Mouse (Mus musculus): ENCODE results near the gene Dcaf5.
A peak's percentile ranks its signal among the peaks of the same experiment; 100 is the strongest.

The Dcaf5 gene

DNA sequence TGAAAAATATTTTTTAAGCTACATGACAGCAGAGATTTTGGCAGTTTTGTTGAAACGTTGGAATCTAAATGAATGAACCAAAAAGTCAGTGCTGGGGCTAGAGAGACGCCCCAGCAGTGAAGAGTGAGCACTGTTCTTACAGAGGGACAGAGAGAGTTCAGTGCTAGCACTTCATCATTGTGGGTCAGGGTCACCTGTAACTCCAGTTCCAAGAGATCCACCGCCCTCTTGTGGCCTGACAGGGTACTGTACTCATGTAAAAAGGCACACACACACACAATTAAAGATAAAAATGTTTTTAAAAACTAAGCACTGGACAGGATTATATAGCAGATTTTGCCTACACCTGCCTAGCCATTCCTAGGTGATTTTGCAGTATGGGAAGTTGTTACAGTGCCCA is 29.8 kb downstream of the Dcaf5 start:
- DNase-seq: peak; percentile 65

DNA sequence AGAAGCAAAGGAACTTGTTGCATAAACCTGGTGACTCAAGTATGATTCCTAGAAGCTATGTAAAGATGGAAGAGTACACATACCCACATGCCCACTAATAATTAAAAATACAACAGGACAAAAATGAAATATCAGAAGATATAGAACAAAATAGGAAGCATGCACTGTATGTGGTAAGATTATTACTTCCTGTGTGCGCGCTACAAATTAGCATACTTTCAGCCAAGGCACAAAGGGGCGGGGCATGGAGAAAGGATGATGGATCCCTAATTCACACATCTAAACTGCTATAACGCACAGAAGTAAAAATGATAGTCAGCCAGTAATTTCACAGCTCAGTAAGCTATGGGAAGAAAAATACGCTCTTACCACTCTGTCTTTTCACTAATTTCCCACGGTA is 32.3 kb downstream of the Dcaf5 start:
- no peak for DNase-seq

DNA sequence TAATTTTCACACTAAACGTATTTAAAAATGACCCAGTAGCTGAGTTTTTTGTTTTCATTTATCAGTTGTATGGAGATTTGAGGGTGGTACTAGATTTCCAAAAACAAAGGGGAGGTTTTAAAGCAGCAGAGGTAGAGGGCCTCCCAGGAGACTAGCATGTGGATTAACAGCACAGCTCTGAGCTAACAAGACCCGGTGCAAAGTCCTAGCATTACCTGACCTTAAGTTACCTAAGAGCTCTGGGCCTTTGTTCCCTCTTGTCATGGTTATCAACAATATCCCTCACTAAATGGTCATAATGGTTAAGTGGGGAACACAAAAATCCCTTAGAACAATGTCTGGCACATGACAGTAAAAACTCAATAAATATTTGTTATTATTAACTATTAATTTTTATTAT is 37.3 kb downstream of the Dcaf5 start:
- no peak for DNase-seq

DNA sequence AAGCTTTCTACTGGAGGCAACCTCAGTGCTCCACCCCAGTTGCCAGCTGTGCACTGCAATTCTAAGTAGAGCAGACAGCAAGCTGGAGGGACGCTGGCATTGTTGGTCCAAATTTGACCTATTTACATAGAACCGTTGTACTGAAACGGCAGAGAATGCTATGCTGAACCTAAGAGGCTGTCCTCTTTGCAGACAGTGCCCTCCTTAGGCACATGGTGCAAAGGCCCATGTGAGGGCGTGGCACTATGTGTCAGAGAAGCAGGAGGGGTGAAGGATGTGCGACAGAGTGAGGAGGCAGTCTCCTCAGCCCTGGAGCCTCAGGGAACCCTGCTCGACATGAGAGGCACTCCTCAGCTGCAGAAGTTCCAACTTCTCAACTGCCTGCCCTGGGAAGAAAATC is 40.0 kb downstream of the Dcaf5 start:
- DNase-seq: no peak

DNA sequence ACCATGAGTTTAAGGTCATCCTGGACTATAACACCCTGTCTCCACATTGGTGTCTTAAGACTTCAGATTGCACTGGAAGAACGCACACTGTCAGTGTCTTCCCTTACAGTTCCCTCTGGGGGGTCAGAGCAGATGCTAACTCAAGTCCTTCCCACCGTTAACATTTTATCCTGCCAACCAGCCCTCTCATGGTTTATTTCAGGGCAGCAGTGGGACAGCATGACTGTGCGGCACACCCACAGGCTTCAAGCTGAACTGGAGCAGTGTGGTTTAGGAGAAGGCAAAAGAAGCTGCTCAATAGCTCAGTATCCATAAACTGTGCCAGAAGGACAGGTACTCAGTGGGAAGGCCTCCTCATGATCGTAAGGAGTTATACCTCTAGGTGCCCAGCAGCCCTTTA is 41.1 kb downstream of the Dcaf5 start:
- DNase-seq: no peak

DNA sequence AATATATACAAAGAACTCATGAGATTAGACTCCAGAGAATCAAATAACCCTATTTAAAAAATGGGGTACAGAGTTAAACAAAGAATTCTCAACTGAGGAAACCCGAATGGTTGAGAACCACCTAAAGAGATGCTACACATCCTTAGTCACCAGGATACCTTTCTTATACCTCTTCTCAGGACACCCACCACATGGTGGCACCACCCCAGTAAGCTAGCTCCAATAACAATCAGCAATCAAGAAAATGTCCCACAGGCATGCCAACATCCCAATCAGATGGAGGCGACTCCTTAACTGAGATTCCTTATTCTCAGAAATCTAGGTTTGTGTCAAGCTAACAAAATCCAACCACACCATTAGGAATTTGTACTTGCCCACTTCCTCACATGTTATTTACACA is 42.4 kb downstream of the Dcaf5 start:
- no peak for DNase-seq

DNA sequence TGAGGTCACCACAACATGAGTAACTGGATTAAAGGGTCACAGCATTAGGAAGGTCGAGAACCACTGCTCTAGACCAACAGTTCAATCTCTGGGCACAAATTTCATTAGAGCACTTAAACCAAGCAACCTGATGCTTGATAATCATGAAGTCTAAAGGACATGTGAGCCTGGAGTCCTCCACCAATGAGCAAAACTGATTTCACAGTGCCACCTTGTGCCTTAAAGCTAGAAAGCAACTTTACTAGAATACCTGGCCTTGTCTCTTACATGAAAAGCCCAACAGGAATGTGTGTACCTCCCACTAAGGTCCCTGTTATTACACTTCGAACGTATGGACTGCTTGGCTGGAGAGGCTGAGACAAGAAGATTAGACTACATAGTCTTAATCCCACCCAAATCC is 47.0 kb downstream of the Dcaf5 start:
- DNase-seq: no peak

DNA sequence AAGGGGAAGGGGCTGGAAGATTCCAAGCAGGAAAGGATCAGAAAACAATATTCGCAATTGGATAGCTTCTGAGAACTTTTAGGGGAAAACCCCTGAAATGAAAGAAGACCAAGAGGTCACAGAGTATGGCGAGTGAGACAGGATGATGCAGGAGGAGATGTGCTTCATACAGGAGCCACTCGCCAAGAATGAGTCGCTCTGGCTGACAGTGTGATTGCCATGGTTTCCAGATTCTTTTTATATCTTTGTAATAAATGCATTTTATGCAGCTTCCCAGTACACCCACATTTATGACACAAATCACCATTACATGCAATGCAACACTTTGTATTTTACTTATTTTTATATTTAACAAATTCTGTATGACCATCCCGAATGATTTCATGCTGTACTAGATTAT is 49.1 kb downstream of the Dcaf5 start:
- no peak for DNase-seq

DNA sequence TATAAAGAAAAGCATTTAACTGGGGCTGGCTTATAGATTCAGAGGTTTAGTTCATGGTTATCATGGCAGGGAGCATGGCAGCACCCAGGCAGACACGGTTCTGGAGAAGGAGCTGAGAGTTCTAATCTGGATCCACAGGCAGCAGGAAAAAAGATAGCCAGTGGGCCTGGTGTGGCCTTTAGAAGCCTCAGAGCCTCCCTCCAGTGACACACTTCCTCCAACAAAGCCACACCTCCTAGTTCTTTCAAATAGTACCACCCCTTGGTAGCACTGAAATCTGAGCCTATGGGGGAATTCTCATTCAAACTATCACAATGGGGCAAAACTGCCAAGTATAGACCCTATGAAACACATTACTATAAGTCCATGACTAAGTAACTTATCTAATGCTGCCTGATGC is 51.0 kb downstream of the Dcaf5 start:
- DNase-seq: no peak

DNA sequence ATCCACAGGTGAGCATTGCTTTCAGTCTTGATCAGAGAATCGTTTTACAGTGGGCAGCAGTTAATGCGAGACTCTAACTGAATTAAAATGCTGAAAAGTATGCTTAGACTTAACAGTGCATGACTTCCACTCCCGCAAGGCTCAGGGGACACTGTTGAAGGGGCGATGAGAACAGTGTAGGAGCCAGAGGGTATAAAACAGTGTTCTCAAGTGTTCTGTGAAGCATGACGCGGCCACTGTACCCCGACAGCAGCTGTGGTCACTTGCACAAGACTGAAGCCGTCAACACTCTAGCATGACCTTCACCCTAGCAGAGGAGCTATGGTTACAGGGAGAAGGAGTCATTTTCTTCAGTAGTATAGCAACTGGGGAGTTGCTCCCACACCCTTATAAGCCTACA is 52.9 kb downstream of the Dcaf5 start:
- DNase-seq: no peak

DNA sequence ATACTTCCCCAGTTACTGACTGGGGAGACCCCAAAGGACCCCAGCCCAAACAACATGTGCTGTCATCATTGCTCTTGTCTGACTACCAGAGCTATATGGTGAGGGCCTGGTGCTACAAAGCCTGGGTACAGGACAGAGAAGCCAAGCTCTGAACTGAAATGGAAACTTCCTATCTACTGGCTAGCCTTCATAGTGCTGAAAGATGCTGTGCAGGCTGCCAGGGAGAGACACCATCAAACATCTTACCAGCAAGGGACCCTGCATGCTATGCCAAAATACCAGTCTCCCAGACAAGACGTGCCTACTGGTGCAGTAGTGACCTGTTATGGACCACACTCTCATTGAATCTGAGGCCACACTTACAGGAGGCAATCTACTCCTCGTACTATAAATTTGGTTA is 53.6 kb downstream of the Dcaf5 start:
- no peak for DNase-seq

DNA sequence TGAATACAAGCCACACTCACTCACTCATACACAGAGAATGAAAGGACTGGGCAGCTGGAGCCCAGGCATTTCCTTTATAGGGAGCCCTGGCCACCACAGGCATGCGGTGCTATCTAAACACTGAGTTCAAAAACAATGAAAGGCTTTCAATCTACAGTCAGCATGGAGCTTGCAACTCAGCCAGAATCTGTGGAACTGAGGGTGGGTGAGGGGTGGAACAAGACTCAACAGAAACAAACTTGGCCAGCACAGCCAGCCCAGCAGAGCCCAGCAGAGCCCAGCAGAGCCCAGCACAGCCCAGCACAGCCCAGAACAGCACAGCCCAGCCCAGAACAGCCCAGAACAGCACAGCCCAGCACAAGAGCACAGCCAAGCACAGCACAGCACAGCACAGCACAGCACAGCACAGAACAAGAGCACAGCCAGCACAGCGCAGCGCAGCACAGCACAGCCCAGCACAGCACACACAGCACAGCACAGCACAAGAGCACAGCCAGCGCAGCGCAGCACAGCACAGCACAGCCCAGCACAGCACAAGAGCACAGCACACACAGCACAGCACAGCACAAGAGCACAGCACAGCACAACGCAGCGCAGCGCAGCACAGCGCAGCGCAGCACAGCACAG is 56.5 kb downstream of the Dcaf5 start:
- DNase-seq: no peak

DNA sequence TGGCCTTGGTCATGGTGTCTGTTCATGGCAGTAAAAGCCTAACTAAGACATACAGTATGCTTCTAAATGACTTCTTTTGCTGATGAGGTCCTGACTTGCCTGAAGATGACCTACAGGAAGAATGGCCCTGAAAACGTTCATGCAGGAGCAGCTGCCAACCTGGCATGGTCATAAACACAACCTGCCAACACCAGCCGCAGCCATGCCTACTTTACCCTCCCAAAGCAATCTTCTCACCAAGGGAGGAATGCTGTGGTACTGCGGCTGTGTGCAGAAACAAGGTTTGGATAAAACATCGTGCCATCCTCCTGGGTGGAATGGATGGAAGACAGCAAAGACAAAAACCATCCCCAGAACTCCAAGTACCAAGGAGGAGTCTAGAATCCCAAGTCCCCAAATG is 57.0 kb downstream of the Dcaf5 start:
- DNase-seq: no peak

DNA sequence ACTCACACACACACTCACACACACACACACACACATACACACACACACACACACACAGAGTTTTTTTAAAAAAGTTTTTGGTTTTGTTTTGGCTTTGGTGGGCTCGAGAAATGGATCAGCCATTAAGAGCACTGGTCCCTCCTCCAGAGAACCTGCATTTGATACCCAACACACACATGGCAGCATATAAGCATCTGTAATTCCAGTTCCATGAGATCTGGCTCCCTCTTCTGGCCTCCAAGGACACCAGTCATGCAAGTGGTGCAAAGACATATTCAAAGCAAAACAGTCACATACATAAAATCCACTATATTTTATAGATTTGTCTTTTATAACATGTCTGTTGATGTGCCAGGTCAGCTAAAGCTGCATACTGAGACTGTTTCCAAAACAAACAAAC is 58.8 kb downstream of the Dcaf5 start:
- DNase-seq: no peak

DNA sequence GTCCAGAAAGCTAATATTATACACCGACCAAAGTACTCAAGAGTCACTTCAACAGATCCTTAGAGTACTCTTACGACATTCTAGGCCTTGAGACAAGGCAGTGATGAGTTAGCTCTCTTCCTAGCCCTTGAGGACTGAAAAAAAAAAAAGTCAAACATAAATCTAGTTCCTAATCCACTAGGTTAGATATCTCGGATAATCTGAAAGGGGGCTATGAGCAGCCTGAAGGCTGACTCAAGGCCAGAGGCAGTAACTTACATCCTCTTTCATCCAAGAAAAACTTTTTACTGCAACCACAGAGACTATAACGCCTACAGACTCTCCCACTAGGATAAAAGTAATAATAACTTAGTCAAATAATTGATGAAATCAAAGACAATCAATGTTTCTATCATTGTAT is 60.7 kb downstream of the Dcaf5 start:
- DNase-seq: no peak

DNA sequence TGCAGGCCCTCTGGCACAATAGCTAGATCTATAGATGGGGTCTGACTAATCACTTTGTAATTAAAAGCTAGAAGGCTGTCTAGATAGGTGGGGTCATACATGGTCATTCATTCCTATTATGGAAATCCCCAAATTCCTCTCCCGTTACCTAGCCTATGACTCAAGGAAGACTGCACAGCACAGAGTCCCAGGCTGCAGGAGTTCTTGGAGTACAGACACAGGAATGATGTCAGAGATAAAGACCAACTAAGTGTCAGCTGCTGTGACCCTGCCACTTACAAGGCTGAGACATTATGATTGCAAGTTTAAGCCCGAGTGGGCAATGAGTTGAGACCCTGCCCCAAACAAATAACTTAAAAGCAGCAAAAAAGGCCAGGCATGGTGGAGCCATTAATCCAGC is 61.7 kb downstream of the Dcaf5 start:
- DNase-seq: no peak

DNA sequence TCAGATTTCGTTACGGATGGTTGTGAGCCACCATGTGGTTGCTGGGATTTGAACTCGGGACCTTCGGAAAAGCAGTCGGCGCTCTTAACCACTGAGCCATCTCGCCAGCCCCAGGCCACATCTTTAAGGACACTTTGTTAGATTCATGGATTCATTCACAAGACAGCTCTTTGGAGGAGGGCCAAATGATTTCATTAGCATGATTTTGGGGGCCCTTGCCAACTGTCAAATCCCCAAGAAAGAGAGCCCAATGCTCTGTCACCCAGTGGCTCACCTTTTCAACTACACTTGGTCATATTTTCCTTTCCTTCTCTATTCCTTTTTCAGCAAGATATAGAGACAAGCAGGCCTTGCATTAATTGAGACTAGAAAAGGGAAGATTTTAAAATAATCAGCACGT is 63.5 kb downstream of the Dcaf5 start:
- no peak for DNase-seq

DNA sequence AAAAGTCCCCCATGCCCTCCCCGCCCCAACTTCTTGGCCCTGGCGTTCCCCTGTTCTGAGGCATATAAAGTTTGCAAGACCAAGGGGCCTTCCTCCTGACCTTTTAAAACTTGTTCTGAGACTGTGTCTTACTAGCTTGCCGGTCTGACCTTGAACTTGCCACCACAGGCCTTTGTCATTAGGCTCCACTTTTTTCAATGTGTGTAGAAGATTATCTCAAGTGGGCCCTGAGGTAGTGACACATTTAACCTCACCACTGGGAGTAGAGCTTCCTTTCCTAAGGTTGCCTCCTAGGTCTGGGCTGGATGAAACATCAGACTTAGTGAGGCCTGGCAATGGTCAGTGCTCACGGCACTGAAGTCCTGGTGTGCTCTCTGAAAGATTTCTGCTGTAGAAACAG is 69.2 kb downstream of the Dcaf5 start:
- no peak for DNase-seq

DNA sequence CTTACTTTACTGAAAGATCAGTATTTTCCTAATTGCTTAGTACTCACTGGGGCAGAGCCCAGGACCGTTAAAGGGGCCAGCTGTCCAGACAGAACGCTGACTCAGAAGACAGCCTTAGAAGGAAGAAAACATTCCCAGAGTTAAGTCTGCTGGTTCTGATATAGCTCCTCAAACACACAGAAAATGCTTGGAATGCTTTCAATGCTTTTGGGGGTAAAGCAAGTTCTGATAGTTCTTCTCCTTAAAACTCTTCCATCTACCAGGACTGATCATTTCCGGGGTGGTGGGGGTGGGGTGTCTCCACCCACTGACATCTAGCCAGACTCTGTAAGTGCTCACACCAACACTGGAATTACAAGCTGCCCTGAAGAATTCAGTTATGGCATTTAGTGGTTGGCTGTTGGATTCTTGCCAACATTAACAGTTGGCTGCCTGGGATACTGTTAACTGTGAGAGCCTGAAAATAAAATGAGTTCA is 70.4 kb downstream of the Dcaf5 start:
- DNase-seq: no peak

DNA sequence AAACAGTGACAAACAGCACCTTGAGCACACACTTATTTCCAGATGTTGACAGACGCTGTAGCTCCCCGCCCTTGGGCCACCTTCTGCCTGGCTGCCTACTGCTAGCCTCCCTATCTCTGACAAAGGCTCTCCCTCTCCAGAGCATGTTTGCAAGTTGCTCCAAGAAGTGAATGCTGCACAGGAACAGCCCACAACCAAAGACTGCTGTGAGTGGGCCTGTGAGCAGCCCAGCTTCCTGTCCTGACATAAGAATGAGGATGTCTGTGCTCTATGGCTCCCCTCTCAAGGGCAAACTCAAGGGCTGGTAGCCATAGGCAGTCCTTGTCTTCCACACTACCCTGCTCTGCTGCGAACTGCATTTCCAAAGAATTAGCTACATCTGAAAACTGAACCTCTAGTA is 71.1 kb downstream of the Dcaf5 start:
- no peak for DNase-seq

DNA sequence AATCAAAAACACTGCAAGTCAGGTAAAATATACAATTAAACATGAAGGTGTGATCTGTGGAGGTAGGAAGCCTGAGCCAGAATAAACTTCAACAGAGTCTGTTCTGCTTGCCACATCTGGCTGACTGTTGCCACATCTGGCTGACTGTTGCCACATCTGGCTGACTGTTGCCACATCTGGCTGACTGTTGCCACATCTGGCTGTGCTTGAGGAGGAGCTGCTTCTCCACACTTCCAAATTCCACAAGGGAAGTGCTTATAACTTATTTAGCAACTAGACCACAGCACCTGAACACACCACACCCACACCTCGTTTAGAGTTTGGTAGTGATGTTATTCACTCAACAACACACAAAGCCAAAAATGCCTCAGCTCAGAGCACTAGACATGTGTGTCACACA is 74.7 kb downstream of the Dcaf5 start:
- no peak for DNase-seq

DNA sequence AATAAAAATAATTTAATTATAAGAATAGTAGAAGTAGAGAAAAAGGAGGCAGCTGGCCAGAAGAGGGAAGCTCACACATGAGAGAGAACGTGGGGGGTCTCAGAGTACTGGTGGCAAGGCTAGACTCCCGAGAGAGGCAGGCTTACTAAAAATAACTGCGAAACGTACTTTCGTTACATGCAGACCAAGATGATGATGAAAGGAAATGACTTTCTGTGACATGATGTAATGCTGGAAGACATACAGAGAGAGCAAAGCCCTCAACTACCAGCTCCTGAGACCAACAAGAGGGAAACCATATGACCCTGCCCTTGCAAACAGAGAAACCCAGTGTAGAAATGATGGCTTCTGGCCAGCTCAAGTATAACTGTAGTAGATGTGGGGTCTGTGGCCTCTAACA is 76.1 kb downstream of the Dcaf5 start:
- no peak for DNase-seq

DNA sequence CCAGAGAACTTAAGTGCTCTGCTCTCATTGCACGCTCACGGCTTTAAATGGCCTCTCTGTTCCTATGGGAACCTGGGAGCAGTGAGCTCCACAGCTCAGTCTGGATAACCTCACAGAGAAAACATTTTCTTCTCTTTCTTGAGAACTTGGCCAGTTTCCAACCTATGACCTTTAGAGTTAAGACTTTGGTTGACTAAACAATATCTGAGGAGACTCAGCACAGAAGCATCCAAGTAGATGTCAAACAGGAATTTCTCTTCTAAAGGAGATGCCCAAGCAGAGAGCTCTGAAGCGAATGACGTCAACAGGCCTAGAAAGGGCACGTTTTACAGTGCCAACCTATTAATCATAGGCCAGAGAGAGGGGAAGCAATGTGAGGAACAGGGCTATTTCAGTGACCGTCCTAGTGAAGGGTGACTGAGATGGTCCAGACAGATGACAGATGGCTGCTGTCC is 91.6 kb downstream of the Dcaf5 start:
- DNase-seq: no peak

DNA sequence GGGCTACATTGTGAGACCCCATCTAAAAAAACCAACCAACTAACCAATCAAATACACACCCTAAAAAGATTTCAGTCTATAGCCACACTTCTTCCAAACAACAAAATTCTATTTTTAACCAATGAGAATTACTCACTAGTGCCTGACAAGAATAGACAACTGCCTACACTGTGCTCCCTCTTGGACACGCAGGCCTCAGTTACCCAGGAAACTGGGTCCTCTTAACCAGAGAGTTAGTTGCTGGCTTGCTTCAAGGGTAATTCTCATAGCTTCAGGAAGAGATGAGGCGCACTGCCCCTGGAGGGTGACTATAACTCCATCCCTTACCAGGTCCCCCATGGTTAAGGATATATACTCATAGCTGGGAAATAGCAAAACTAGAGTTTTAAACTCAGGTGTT is 95.5 kb downstream of the Dcaf5 start:
- no peak for DNase-seq

DNA sequence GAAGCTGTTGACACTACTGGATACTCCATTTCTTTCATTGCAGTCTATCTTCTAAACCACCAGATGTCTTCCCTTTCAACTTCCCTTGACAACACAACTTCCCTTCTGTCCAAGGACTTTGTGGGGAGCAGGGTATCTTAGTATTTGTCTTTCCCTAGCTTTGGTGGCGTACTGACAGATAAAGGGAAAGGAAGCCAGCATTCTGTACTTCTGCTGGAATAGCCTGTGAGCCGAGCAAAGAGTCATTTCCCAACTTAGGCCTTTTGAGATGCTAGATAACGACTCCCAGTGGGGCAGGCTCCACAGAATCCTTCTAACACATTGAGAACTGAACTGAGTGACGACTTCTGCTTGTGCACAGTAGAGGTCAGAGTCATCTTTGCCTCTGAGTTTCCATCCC is 102.2 kb downstream of the Dcaf5 start:
- no peak for DNase-seq

DNA sequence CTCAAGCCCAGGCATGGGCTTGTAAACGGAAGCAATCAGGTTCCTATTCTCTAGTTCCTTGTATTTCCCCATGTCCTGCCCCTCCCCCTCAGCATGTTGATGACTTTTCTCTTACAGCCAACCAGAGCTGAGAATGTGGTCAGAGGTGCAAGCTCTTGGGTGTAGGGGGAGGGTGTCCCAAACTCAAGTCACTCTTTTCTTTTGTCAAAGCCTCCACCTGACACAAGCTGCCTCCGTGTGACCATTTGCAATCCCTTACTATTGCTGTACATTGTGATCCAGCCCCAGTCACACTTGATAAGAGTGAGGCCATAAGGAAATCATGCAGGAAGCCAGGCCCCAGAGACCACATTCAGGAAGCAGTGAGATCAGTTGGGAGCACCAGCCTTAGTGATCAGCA is 104.8 kb downstream of the Dcaf5 start:
- no peak for DNase-seq
